Mouse (Mus musculus): ENCODE measurements at regions not wholly inside any gene's neighbourhood (a gene's known extent, or its start where the extent isn't known, plus 50 kb on each side); places are given as distances from the start of the nearest gene placed in this dataset.

DNA sequence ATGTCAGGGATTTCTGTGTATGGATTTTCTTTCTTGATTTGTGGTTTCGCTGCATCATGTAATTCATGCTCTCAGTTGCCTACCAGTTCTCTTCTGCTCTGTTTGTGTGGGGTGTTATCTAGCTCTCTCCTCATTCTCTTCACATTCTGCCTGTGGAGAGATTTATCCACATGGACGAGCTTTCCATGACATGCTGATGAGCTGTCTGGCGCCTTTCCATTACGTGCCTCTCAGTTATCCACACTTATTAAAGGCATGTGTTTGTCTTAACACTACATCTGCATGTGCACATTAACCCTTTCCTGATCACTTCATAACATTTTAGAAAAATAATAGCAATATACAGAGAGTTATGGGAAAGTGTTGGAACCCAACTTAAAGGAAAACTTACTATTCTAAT lies 106.6 kb upstream of the Negr1 start:
- no peak for DNase-seq

DNA sequence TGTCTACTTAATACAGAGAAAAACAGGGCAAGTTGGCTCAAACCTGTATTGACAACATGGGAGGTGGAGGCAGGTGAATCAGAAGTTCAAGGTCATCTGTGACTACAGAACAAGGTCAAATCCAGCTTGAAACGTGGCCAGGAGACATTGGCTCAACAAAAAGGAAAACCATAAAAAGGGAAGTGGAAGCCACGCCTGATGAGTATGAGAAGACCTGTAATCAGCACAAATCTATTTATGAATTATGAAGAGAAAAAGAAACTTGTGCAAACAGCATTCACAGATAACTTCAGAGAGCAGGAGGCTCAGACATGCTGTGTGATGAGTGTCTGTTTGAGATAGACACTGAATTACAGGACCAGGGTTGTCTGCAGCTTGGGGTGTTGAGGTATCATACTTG lies 98.3 kb upstream of the Negr1 start:
- DNase-seq = no peak

DNA sequence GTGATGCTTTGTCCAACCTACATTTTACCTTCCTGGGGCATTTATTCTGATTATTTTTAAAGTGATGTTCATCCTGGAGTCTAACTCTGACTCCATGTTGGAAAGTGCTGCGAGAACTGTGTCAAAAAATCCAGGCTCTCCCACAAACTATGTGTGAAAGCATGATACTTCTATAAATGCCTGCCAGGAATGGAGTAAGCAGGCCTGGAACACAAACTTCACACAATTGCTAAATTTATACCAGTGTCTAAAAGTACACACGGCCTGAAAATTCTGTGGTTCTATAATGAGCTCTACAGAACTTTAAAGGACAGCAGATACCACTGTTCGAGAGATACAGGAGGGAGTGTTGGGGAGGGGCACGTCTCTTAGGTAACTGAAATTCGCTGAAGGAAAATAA lies 96.0 kb upstream of the Negr1 start:
- no peak for DNase-seq

DNA sequence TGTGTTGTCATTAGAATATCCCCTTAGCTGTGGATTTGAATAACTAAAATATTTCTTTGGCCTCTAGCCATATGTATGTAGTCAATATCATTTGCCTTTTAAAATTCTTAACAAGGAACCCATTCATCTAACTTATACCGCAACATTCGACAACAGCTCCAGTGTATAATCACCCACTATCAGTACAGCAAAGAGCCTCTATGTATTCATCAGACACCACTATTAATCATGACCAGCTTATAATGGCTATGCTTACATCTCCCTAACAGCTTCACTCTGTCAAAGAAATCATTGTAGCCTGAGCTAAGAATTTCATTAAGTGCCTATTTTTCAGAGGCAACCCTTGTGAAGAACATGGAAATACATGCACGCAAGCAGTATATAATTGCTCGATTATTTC lies 88.9 kb upstream of the Negr1 start:
- DNase-seq = no peak
